Mouse (Mus musculus): ENCODE measurements around the gene Spaca6.

The Spaca6 gene

DNA sequence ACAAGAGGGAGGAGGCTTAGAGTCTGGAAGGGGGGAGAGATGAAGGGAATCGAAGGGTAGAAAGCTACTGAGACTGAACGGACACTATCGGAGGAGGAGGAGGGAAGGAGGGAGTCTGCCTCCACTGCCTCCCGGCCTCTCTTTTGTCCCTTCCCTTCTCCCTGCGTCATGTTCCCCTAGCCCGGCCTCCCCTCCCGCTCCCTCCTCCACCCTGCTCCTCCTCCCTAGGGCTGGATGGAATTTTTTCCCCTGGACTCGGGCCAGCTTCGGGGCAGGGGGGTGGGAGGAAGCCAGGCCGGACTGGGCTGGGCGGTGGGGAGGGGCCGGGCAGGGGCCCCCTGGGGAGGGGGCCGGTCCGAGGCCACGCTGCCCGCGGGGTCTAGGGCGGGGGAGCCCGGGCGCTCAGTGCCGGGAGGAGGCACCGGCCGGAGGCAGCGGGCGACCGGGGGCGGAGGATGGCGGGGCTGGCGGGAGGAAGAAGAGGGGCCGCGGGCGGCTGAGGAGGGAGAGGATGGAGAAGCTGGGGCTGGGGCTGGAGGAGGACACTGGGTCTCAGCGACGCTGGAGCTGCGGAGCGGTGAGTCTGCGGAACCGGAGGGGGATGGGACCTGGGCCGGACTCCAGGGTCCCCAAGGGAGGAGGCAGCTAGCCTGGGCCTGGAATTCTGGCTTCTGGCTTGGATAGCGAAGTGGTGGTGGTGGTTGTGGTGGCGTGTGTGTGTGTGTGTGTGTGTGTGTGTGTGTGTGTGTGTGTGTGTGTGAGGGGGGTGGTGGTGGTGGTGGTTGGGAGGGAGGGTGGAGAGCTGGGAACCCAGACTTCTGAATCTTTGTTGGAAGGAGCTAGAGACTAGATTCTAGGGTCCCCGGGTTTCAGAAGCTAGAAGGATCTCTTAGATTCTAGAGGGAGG lies at the start of gene Spaca6:
Spaca6 (plus strand) TSS at position 408 of the 907 bp plus-strand sequence.
- peak; percentile 97 for DNase-seq

DNA sequence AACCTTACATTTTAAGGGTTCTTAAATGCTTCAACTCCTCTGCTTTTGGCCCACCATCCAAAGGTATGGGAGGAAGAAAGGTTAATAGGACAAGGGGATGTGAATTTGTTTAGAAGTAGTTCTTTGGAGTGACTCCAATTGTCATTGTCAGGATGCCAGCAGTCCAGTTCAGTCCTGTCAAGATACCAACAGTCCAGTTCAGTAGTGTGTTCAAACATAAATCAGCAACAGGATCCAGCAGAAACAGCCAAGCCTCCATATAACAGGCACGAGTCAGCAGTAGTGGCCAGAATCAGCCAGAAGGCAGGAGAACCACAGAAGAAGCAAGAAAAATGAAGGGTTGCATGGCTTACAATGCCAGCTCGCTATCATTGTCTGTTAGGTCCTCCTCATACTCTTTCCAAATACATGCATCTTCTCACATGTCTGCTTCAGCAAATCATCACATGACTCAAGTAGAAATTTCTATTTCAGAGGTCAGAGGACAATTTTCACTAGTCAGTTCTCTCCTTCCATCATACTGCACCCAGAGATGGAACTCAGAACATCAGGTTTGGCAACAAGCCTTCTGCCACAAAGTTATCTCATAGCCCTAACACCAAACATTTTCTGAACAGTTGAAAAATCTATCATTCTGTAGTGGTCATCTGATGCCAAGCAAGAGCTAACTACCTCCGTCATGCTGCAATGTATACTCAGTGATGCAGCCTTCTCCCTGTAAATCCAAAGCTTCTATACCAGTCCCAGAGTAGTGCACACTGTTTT lies 35.9 kb upstream of the Spaca6 start:
- DNase-seq = no peak

DNA sequence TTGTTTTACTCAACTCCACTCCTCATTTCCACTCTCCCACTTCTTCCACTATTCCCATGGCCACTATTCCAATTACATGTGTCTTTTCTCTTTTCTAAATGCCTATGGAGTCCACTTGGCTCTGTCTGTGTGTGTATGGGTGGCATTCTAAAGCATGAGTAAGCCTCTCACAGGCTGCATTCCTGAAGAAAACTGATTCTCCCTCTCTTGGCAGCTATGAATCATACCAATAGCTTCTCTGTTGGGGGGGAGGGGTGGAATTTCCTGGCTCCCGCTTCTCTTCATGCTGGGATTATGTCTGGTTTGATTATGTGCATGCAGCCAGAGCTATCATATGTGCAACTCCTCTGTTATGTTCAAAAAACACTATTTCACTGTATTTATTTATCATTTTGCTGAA lies 34.4 kb upstream of the Spaca6 start:
- peak; percentile 27 to 32 for DNase-seq

- DNase-seq = no peak
Measured at GRCm38 (mm10) chr17:17795527-17795926, 31.4 kb upstream of the Spaca6 start.

- DNase-seq = no peak
Measured at GRCm38 (mm10) chr17:17823612-17824336, 3.2 kb upstream of the Spaca6 start.

- peak; percentile 57 to 70 for DNase-seq
Measured at GRCm38 (mm10) chr17:17825921-17826591, 902 bp upstream of the Spaca6 start.

GRCm38 (mm10) chr17:17827658-17828190 lies 766 bp downstream of the Spaca6 start:
- DNase-seq = peak; percentile 89 to 91

DNA sequence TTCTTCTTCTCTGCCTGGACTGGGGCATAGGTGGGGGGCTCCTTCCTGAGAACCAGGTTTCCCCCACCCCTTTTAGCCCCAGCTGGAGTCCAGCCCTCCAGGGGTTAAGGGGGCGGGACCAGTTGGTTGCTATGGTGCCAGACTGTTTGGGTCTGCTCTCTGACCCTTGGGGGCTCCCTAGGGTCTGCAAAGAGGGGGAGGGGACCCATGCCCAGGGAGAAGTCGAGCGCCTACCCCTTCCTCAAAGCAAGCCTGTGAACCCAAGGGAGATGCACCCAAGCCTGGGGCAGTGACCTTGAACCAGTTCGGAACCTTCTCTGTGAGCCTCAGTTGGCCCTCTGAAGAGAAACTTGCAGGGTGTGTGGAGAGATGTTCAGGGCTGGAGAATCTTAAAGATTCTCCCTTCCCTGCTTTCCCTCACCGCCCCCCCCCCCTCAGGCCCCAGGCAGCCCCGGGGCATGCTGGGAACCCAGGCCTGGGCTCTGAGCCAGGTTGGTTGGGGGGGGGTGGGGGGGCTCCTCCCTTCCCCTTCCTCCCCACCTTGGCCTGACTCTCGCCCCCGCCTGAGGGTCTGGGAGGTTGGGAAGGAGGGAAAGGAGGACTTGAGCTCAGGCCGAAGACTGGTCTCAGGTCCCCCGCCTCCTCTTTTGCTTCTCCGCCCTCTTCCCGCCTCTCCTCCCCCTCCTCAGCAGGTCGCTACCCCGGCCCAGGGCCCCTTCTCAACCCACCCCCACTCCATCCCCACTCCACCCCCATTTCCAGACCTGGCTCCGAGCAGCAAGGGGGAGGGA lies 1.4 kb downstream of the Spaca6 start:
- peak; percentile 74 to 81 for DNase-seq

DNA sequence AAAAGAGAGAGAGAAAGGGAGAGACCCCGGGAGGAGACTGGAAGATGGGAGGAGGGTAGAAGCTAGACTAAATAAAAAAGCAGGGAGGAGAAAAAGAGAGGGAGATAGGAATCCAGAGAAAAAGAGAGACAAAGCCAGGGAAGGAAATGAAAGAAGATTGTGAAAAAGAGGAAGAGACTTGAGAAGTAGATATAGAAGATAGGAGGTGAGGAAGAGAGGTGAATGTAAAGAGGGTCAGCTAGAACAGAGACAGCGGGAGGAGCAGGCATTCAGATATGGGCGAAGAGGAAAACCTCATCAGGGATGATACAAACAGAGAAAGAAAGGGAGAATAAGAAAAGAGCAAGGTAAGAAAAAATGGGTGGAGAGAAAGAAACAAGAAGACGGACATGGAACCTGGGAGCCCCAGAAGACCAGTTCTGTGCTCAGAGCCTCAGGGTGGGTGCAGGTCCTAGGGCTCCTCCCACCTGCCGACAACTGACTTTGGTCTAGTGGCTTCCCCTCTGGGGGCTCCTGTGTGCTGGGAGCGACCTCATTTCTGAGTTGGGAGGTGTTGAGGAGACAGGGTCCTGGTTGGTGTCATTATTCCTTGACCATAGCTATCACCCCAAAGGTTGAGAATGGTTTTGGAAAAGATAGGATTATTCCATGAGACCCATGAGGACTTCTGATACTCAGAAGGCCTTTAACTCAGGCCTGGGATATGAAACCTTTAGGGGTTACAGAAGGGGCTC lies 2.3 kb downstream of the Spaca6 start:
- DNase-seq = peak; percentile 33 to 47

GRCm38 (mm10) chr17:17829816-17830535 lies 3.0 kb downstream of the Spaca6 start:
- peak in 1 of 2 experiments; percentile 16 for DNase-seq

DNA sequence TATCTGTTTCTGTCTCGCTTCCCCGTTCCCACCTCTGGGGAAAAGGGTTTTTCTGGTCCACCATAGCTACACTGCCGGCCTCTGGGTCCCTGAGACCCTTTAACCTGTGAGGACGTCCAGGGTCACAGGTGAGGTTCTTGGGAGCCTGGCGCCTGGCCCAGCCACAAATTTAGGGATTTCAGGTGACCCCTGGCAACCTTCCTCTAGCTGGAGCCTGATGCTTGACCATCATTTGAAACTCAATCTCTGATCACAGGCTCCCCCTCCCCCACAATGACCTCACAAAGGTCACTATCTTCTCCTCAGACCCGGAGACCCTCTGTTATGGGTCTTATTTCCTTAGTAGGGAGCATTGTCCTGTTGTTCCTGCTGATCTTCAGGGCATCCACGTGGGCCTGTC lies 3.8 kb downstream of the Spaca6 start:
- no peak for DNase-seq

- DNase-seq = peak; percentile 74 to 81
Measured at GRCm38 (mm10) chr17:17834896-17835295, 7.9 kb downstream of the Spaca6 start.

DNA sequence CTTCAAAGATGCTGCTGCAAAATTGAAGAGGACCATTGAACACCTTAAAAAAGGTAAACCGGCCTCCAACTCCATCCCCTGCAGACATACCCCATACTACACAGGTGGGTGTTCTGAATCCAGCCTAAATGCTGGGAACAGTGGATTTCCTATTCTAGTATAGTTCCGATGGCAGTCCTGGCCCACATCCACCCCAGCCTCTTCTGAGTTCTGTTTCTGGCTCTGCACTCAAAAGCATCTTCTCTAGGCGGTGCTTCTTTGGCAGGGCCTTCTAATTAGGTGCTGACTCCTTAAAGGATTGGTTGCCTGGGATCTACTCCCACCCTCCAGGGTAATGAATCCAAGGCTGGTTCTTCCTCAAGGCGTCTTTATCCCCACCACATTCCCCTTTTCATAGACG lies 9.1 kb downstream of the Spaca6 start:
- DNase-seq = no peak

- peak in 1 of 2 experiments; percentile 58 for DNase-seq
Measured at GRCm38 (mm10) chr17:17837426-17837825, 10.5 kb downstream of the Spaca6 start.

GRCm38 (mm10) chr17:17837919-17838701 lies 11.2 kb downstream of the Spaca6 start:
- peak; percentile 97 to 98 for DNase-seq

DNA sequence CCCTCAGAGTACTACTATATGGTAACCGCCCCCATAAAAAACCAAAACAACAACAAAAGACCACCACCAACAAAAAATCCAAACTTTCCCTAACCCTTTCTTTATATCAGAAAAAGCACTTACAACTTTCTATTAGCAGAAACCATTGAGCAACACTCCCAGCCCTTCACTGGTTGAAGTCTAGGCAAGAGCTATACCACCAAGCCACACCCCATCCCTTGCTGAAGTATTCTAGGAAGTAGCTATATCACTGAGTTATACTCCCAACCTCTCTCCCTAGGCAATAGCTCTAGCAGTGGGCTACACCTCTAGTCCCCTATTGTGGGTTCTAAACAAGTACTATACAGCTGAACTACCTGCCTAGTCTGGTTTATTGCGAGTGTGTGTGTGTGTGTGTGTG lies 12.3 kb downstream of the Spaca6 start:
- DNase-seq = no peak

GRCm38 (mm10) chr17:17840796-17841195 lies 13.8 kb downstream of the Spaca6 start:
- DNase-seq = no peak

- DNase-seq = no peak
Measured at GRCm38 (mm10) chr17:17843534-17844261, 16.7 kb downstream of the Spaca6 start.
